Mouse (Mus musculus) right cerebral cortex, postnatal 4 days (tissue): ENCODE data around the gene Gm10053.
"Not testable (repeated sequence)": the region's sequence is repeated elsewhere in the genome, so short reads cannot be mapped to it uniquely, and the experiment has no call there.

Source experiments
- DNase-seq: peaks from one replicate; pipeline ENCODE4 v3.0.0-alpha.2; 2022

Gm10053 gene

GRCm38 (mm10) chr19:24875129-24875870, at the start of gene Gm10053:
Gm10053 (plus strand) TSS chr19:24875686.
- DNase-seq: not testable (repeated sequence)

- no peak for DNase-seq
These were observed 33.4 kb upstream of the Gm10053 start for GRCm38 (mm10) chr19:24842080-24842479.

GRCm38 (mm10) chr19:24845007-24845546, 30.4 kb upstream of the Gm10053 start:
- no peak for DNase-seq

GRCm38 (mm10) chr19:24848345-24848744, 27.1 kb upstream of the Gm10053 start:
- no peak for DNase-seq

- DNase-seq: no peak
These were observed 26.6 kb upstream of the Gm10053 start for GRCm38 (mm10) chr19:24848844-24849243.

- DNase-seq: peak; percentile 68
These were observed 23.8 kb upstream of the Gm10053 start for GRCm38 (mm10) chr19:24851456-24852315.

- DNase-seq: no peak
These were observed 14.2 kb upstream of the Gm10053 start for GRCm38 (mm10) chr19:24861276-24861611.

- DNase-seq: no peak
These were observed 13.7 kb upstream of the Gm10053 start, which contains the start of gene Pgm5 for GRCm38 (mm10) chr19:24861612-24862451. Pgm5 (minus strand) TSS chr19:24861855.

- no peak for DNase-seq
These were observed 10.1 kb upstream of the Gm10053 start for GRCm38 (mm10) chr19:24865436-24865835.

- DNase-seq: peak; percentile 79
These were observed 4.3 kb upstream of the Gm10053 start for GRCm38 (mm10) chr19:24871037-24871635.

- DNase-seq: no peak
These were observed 1.6 kb upstream of the Gm10053 start for GRCm38 (mm10) chr19:24873873-24874272.

GRCm38 (mm10) chr19:24881237-24881636, 5.8 kb downstream of the Gm10053 start:
- no peak for DNase-seq

- peak; percentile 29 for DNase-seq
These were observed 10.0 kb downstream of the Gm10053 start for GRCm38 (mm10) chr19:24885504-24885903.

GRCm38 (mm10) chr19:24886888-24887287, 11.4 kb downstream of the Gm10053 start:
- no peak for DNase-seq

GRCm38 (mm10) chr19:24896536-24896935, 21.1 kb downstream of the Gm10053 start:
- DNase-seq: no peak

- DNase-seq: peak; percentile 23
These were observed 21.8 kb downstream of the Gm10053 start for GRCm38 (mm10) chr19:24897006-24897895.

GRCm38 (mm10) chr19:24897896-24898736, 22.6 kb downstream of the Gm10053 start:
- DNase-seq: no peak

GRCm38 (mm10) chr19:24898737-24899577, 23.5 kb downstream of the Gm10053 start:
- peak; percentile 15 for DNase-seq
